Mouse (Mus musculus) neural tube, embryonic 15.5 days (tissue): ENCODE measurements at regions not wholly inside any gene's neighbourhood (a gene's known extent, or its start where the extent isn't known, plus 50 kb on each side); places are given as distances from the start of the nearest gene placed in this dataset.

ENCODE experiments used
- ATAC-seq: fragments of 200-750 bp; cut with Nextera tagmentation; 2 replicates; pipeline ENCODE4 v1.8.0; 2017; ENCODE audit warnings: mild to moderate bottlenecking, moderate TSS enrichment, moderate library complexity; ENCODE audit not compliant: low FRiP score
- H3K27ac ChIP-seq: fragments of 300-500 bp; sonication (generic); replicated peaks from 2 replicates; pipeline ENCODE4 v1.5.1; 2015; ENCODE audit warnings: mild to moderate bottlenecking, inconsistent platforms
- H3K27me3 ChIP-seq: fragments of 300-500 bp; sonication (generic); replicated peaks from 2 replicates; pipeline ENCODE4 v1.6.1; 2015; ENCODE audit warnings: inconsistent platforms
- H3K36me3 ChIP-seq: fragments of 300-500 bp; sonication (generic); 2 replicates; pipeline ENCODE4 v1.6.1; 2015; ENCODE audit warnings: inconsistent platforms
- H3K4me1 ChIP-seq: fragments of 300-500 bp; sonication (generic); 2 replicates; pipeline ENCODE4 v1.6.1; 2015; ENCODE audit warnings: inconsistent platforms
- H3K4me2 ChIP-seq: fragments of 300-500 bp; sonication (generic); 2 replicates; pipeline ENCODE4 v1.6.1; 2015; ENCODE audit warnings: inconsistent platforms, mild to moderate bottlenecking, moderate library complexity
- H3K4me3 ChIP-seq: fragments of 300-500 bp; sonication (generic); replicated peaks from 2 replicates; pipeline ENCODE4 v1.5.1; 2015; ENCODE audit warnings: mild to moderate bottlenecking, inconsistent platforms
- H3K9ac ChIP-seq: fragments of 300-500 bp; sonication (generic); replicated peaks from 2 replicates; pipeline ENCODE4 v1.6.1; 2015; ENCODE audit warnings: mild to moderate bottlenecking, inconsistent platforms
- H3K9me3 ChIP-seq: fragments of 300-500 bp; sonication (generic); replicated peaks from 2 replicates; pipeline ENCODE4 v1.6.1; 2016; ENCODE audit warnings: inconsistent platforms
- WGBS: fragments of 180-500 bp; shearing (Covaris S2); methylation state at CpG from one replicate; pipeline ENCODE4 v1.1.7; 2015; ENCODE audit warnings: mixed read lengths; 5-methylcytosine and 5-hydroxymethylcytosine counted together

GRCm38 (mm10) chr8:27837903-27838302 lies 390.4 kb downstream of the Poteg start:
- Histone ChIP-seq H3K4me3 (no peak overlapping the region), H3K4me2 (no peak overlapping the region), H3K36me3 (no peaks in the 10 kb centered on the region), H3K9ac (no peak overlapping the region), H3K4me1 (no peaks in the 10 kb centered on the region), H3K27ac (no peak overlapping the region), H3K9me3 (no peaks in the 10 kb centered on the region), H3K27me3 (no peaks in the 10 kb centered on the region)
- ATAC-seq = no peak
- 48% methylated on average over 1 of the region's 1 CpGs for WGBS

GRCm38 (mm10) chr8:27866468-27866995 lies 419.1 kb downstream of the Poteg start:
- no peak overlapping the region for H3K9ac ChIP-seq
- no peaks in the 10 kb centered on the region for H3K4me1 ChIP-seq
- H3K9me3 ChIP-seq = no peaks in the 10 kb centered on the region
- H3K36me3 ChIP-seq = no peaks in the 10 kb centered on the region
- no peak for ATAC-seq
- H3K27me3 ChIP-seq = no peaks in the 10 kb centered on the region
- H3K27ac ChIP-seq = no peak overlapping the region
- H3K4me3 ChIP-seq = no peak overlapping the region
- WGBS = 30% methylated on average over 1 of the region's 1 CpGs
- no peak overlapping the region for H3K4me2 ChIP-seq

GRCm38 (mm10) chr8:27868591-27868990 lies 421.1 kb downstream of the Poteg start:
- no peak for ATAC-seq
- Histone ChIP-seq H3K9me3 (no peaks in the 10 kb centered on the region), H3K36me3 (no peaks in the 10 kb centered on the region), H3K27me3 (no peaks in the 10 kb centered on the region), H3K27ac (no peak overlapping the region), H3K9ac (no peak overlapping the region), H3K4me3 (no peak overlapping the region), H3K4me2 (no peak overlapping the region), H3K4me1 (no peaks in the 10 kb centered on the region)
- WGBS = 86% methylated on average over 7 of the region's 7 CpGs

- no peaks in the 10 kb centered on the region for H3K27me3 ChIP-seq
- no peaks in the 10 kb centered on the region for H3K9me3 ChIP-seq
- H3K27ac ChIP-seq = no peak overlapping the region
- H3K4me2 ChIP-seq = no peak overlapping the region
- H3K36me3 ChIP-seq = no peaks in the 10 kb centered on the region
- ATAC-seq = peak; percentile 85
- no peak overlapping the region for H3K4me3 ChIP-seq
- H3K9ac ChIP-seq = no peak overlapping the region
- peaks cover 10% of the 10 kb centered on the region; the same call in 1 of the 2 replicates for H3K4me1 ChIP-seq
Measured at GRCm38 (mm10) chr8:27877691-27878264, 430.3 kb downstream of the Poteg start.

GRCm38 (mm10) chr8:27889292-27889691 lies 441.8 kb downstream of the Poteg start:
- Histone ChIP-seq H3K27me3 (no peaks in the 10 kb centered on the region), H3K9me3 (no peaks in the 10 kb centered on the region), H3K9ac (no peak overlapping the region), H3K4me2 (no peak overlapping the region), H3K27ac (no peak overlapping the region), H3K36me3 (no peaks in the 10 kb centered on the region), H3K4me1 (no peaks in the 10 kb centered on the region), H3K4me3 (no peak overlapping the region)
- ATAC-seq = no peak
- 85% methylated on average over 6 of the region's 6 CpGs for WGBS

GRCm38 (mm10) chr8:27894325-27894724 lies 446.9 kb downstream of the Poteg start:
- Histone ChIP-seq H3K36me3 (no peaks in the 10 kb centered on the region), H3K9me3 (no peaks in the 10 kb centered on the region), H3K4me1 (no peaks in the 10 kb centered on the region), H3K27ac (no peak overlapping the region), H3K27me3 (no peaks in the 10 kb centered on the region), H3K9ac (no peak overlapping the region), H3K4me3 (no peak overlapping the region), H3K4me2 (no peak overlapping the region)
- 83% methylated on average over 6 of the region's 6 CpGs for WGBS
- ATAC-seq = no peak

GRCm38 (mm10) chr8:27900115-27900514 lies 452.6 kb downstream of the Poteg start:
- Histone ChIP-seq H3K27me3 (no peaks in the 10 kb centered on the region), H3K36me3 (no peaks in the 10 kb centered on the region), H3K27ac (no peak overlapping the region), H3K9ac (no peak overlapping the region), H3K4me3 (no peak overlapping the region), H3K4me1 (no peaks in the 10 kb centered on the region), H3K9me3 (no peaks in the 10 kb centered on the region), H3K4me2 (no peak overlapping the region)
- no peak for ATAC-seq
- WGBS = 82% methylated on average over 2 of the region's 2 CpGs

- Histone ChIP-seq H3K4me3 (no peak overlapping the region), H3K27ac (no peak overlapping the region), H3K4me1 (no peaks in the 10 kb centered on the region), H3K4me2 (no peak overlapping the region), H3K9ac (no peak overlapping the region), H3K27me3 (no peaks in the 10 kb centered on the region), H3K9me3 (no peaks in the 10 kb centered on the region), H3K36me3 (no peaks in the 10 kb centered on the region)
- 6% methylated on average over 2 of the region's 2 CpGs for WGBS
- ATAC-seq = no peak
Measured at GRCm38 (mm10) chr8:27903796-27904195, 456.3 kb downstream of the Poteg start.

- no peaks in the 10 kb centered on the region for H3K9me3 ChIP-seq
- H3K4me1 ChIP-seq = no peaks in the 10 kb centered on the region
- no peaks in the 10 kb centered on the region for H3K27me3 ChIP-seq
- no peak overlapping the region for H3K4me2 ChIP-seq
- WGBS = 16% methylated on average over 2 of the region's 2 CpGs
- H3K4me3 ChIP-seq = no peak overlapping the region
- no peak overlapping the region for H3K27ac ChIP-seq
- no peak overlapping the region for H3K9ac ChIP-seq
- no peak for ATAC-seq
- no peaks in the 10 kb centered on the region for H3K36me3 ChIP-seq
Measured at GRCm38 (mm10) chr8:27909347-27909945, 462.0 kb downstream of the Poteg start.

GRCm38 (mm10) chr8:27938559-27939492 lies 491.4 kb downstream of the Poteg start:
- Histone ChIP-seq H3K4me3 (no peak overlapping the region), H3K4me2 (no peak overlapping the region), H3K27me3 (no peaks in the 10 kb centered on the region), H3K4me1 (no peaks in the 10 kb centered on the region), H3K9ac (no peak overlapping the region), H3K27ac (no peak overlapping the region), H3K9me3 (no peaks in the 10 kb centered on the region), H3K36me3 (no peaks in the 10 kb centered on the region)
- WGBS = 62% methylated on average over 12 of the region's 12 CpGs
- ATAC-seq = no peak

GRCm38 (mm10) chr8:27955000-27955399 lies 507.5 kb downstream of the Poteg start:
- no peaks in the 10 kb centered on the region for H3K9me3 ChIP-seq

GRCm38 (mm10) chr8:27980920-27981319 lies 533.5 kb downstream of the Poteg start:
- no peaks in the 10 kb centered on the region for H3K4me1 ChIP-seq

More at GRCm38 (mm10) chr8:27955000-27955399, 507.5 kb downstream of the Poteg start:
- H3K4me1 ChIP-seq = no peaks in the 10 kb centered on the region
- H3K36me3 ChIP-seq = no peaks in the 10 kb centered on the region
- H3K4me2 ChIP-seq = no peak overlapping the region
- ATAC-seq = no peak
- no peak overlapping the region for H3K27ac ChIP-seq
- no peak overlapping the region for H3K9ac ChIP-seq
- no peak overlapping the region for H3K4me3 ChIP-seq
- no peaks in the 10 kb centered on the region for H3K27me3 ChIP-seq

More at GRCm38 (mm10) chr8:27980920-27981319, 533.5 kb downstream of the Poteg start:
- Histone ChIP-seq H3K9ac (no peak overlapping the region), H3K9me3 (no peaks in the 10 kb centered on the region), H3K27me3 (no peaks in the 10 kb centered on the region), H3K27ac (no peak overlapping the region), H3K4me2 (no peak overlapping the region), H3K4me3 (no peak overlapping the region), H3K36me3 (no peaks in the 10 kb centered on the region)
- WGBS = 10% methylated on average over 3 of the region's 3 CpGs
- no peak for ATAC-seq
